8 mouse cellular contexts compared by ENCODE assay signal in the genomic region with DNA sequence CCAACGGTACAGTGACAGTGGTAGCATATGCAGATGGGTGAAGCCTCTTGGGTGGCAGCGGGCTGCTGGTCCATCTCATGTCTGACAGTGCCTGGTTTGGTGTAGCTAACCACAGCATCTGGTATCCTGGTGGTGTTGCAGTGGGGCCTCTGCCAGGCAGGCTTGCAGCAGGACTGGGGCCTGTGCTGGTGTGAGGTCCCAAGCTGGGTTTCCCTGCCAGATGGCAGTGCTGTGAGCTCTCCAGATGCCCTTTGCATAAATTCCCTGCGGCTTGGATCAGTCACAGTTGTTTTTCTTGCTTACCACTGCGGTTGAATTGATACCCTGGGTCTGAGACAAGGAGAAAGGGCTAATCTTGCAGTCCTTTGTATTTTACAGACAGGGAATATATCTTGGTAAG.
DNase-seq lines count a peak whose midpoint lies in the region; ATAC-seq and TF ChIP-seq lines count a peak whose summit lies in the region.

No protein-coding gene starts in this region.

- H3K9me3 ChIP-seq in CH12.LX (replicated peaks; ENCODE audit: low read length) = no peaks in the 10 kb centered on the region
- no peaks in the 10 kb centered on the region for H3K9me3 ChIP-seq in forebrain, embryonic 12.5 days
- H3K9me3 ChIP-seq in limb, embryonic 12.5 days = no peaks in the 10 kb centered on the region
- H3K9me3 ChIP-seq in stomach, postnatal 0 days (ENCODE audit: control insufficient read depth, low read length) = no peaks in the 10 kb centered on the region

- TF ChIP-seq RAD21 in CH12.LX (IDR thresholded peaks at IDR 0.05; ENCODE audit: low read depth, low read length) = no peak

- peak; percentile 86 for ATAC-seq in forebrain, embryonic 12.5 days (ENCODE audit: low FRiP score)
- peak; percentile 72; the same call in 1 of the 2 replicates for ATAC-seq in limb, embryonic 12.5 days (ENCODE audit: insufficient number of reproducible peaks, insufficient read depth, low FRiP score, low TSS enrichment, low read depth)
- ATAC-seq in stomach, postnatal 0 days (ENCODE audit: low FRiP score, low TSS enrichment) = no peak

- H3K4me2 ChIP-seq in CH12.LX (ENCODE audit: insufficient read depth, low read depth, poor library complexity, severe bottlenecking) = no peak overlapping the region
- H3K4me2 ChIP-seq in forebrain, embryonic 12.5 days = no peak overlapping the region
- H3K4me2 ChIP-seq in limb, embryonic 12.5 days = no peak overlapping the region
- H3K4me2 ChIP-seq in stomach, postnatal 0 days (replicated peaks; ENCODE audit: low read depth) = no peak overlapping the region

- H3K36me3 ChIP-seq in CH12.LX (replicated peaks in 1 of 2; ENCODE audit: control insufficient read depth in 1 of 2, insufficient read depth in 1 of 2, low read length in 1 of 2) = no peaks in the 10 kb centered on the region
- no peaks in the 10 kb centered on the region for H3K36me3 ChIP-seq in forebrain, embryonic 12.5 days (replicated peaks)
- H3K36me3 ChIP-seq in limb, embryonic 12.5 days = no peaks in the 10 kb centered on the region
- no peaks in the 10 kb centered on the region for H3K36me3 ChIP-seq in stomach, postnatal 0 days (ENCODE audit: control insufficient read depth, insufficient read depth, low read length)

- no peaks in the 10 kb centered on the region for H3K79me2 ChIP-seq in CH12.LX (replicated peaks; ENCODE audit: control insufficient read depth, extremely low read depth, insufficient read depth, poor library complexity, severe bottlenecking)

- H3K4me3 ChIP-seq in CH12.LX (replicated peaks in 1 of 3; ENCODE audit: low read depth in 2 of 3, low read length in 2 of 3, poor library complexity in 1 of 3) = no peak overlapping the region
- no peak overlapping the region for H3K4me3 ChIP-seq in forebrain, embryonic 12.5 days (replicated peaks)
- H3K4me3 ChIP-seq in limb, embryonic 12.5 days (replicated peaks) = no peak overlapping the region
- H3K4me3 ChIP-seq in stomach, postnatal 0 days (ENCODE audit: low read depth, low read length) = no peak overlapping the region

- H3K4me1 ChIP-seq in CH12.LX (ENCODE audit: control insufficient read depth in 1 of 2, insufficient read depth in 2 of 2) = peaks cover 3 to 23% of the 10 kb centered on the region in 2 experiments
- H3K4me1 ChIP-seq in forebrain, embryonic 12.5 days = peaks cover 10% of the 10 kb centered on the region
- peaks cover 15% of the 10 kb centered on the region for H3K4me1 ChIP-seq in limb, embryonic 12.5 days (replicated peaks)
- H3K4me1 ChIP-seq in stomach, postnatal 0 days (replicated peaks; ENCODE audit: control insufficient read depth, insufficient read depth) = no peaks in the 10 kb centered on the region

- TF ChIP-seq POLR2A in CH12.LX (IDR thresholded peaks at IDR 0.05; ENCODE audit: low read depth, low read length) = no peak

- in situ Hi-C loops in CH12.LX (cut with MboI; ENCODE audit: low pct_ligation_motif_present, low pct_unique_long_range_greater_than_20kb, low sequenced_read_pairs) = loop anchor here (10.0 kb wide), 1 partner anchor 218 kb away; no protein-coding TSS in a partner anchor

- H3K9ac ChIP-seq in CH12.LX (ENCODE audit: insufficient read depth, low read depth) = no peak overlapping the region
- H3K9ac ChIP-seq in forebrain, embryonic 12.5 days = no peak overlapping the region
- H3K9ac ChIP-seq in limb, embryonic 12.5 days (replicated peaks) = no peak overlapping the region
- no peak overlapping the region for H3K9ac ChIP-seq in stomach, postnatal 0 days (ENCODE audit: low read length)

- H3K27me3 ChIP-seq in CH12.LX (replicated peaks) = no peaks in the 10 kb centered on the region
- H3K27me3 ChIP-seq in forebrain, embryonic 12.5 days = no peaks in the 10 kb centered on the region
- no peaks in the 10 kb centered on the region for H3K27me3 ChIP-seq in limb, embryonic 12.5 days
- no peaks in the 10 kb centered on the region for H3K27me3 ChIP-seq in stomach, postnatal 0 days (ENCODE audit: control insufficient read depth, insufficient read depth, low read length)

- 49% methylated on average over 4 of the region's 4 CpGs for WGBS in forebrain, embryonic 12.5 days
- WGBS in limb, embryonic 12.5 days = 28% methylated on average over 4 of the region's 4 CpGs
- 50% methylated on average over 4 of the region's 4 CpGs for WGBS in stomach, postnatal 0 days

- H3K27ac ChIP-seq in CH12.LX (ENCODE audit: insufficient read depth, low read depth) = no peak overlapping the region
- H3K27ac ChIP-seq in forebrain, embryonic 12.5 days = peak overlapping the region; percentile 75
- H3K27ac ChIP-seq in limb, embryonic 12.5 days = peak overlapping the region; percentile 73
- no peak overlapping the region; the same call in 1 of the 2 replicates for H3K27ac ChIP-seq in stomach, postnatal 0 days (replicated peaks)

- no peak for TF ChIP-seq CTCF in CH12.LX (conservative IDR thresholded peaks at IDR 0.05 in 1 of 2, IDR thresholded peaks at IDR 0.05 in 1 of 2; ENCODE audit: low read depth in 2 of 2, low read length in 2 of 2)
- TF ChIP-seq CTCF in stomach, postnatal 0 days (IDR thresholded peaks at IDR 0.05; ENCODE audit: low read depth) = no peak

- dilution Hi-C loops in CH12.LX (cut with MboI; ENCODE audit: extremely low pct_ligation_motif_present, extremely low pct_unique_long_range_greater_than_20kb, low sequenced_read_pairs) = no loop called here

- peak; percentile 61 to 81 for DNase-seq in cerebellum, postnatal 10 days
- no peak for DNase-seq in cerebellum, postnatal 36 days
- DNase-seq in CH12.LX (ENCODE audit: extremely low read depth) = peak; percentile 51
- peak; percentile 20 for DNase-seq in stomach, postnatal 0 days (ENCODE audit: low spot score)
- DNase-seq in left cerebral cortex, adult 18-20 months (ENCODE audit: low spot score in 2 of 2) = no peak
- DNase-seq in spleen, postnatal 4 days (ENCODE audit: low spot score in 2 of 2) = no peak

- TF ChIP-seq EP300 in CH12.LX (IDR thresholded peaks at IDR 0.05; ENCODE audit: low read length) = no peak
- TF ChIP-seq EP300 in stomach, postnatal 0 days (optimal IDR thresholded peaks at IDR 0.05) = no peak

TF ChIP-seq in CH12.LX, 34 proteins besides CTCF, POLR2A, EP300 and RAD21:
- TF ChIP-seq TCF12 (IDR thresholded peaks at IDR 0.05; ENCODE audit: low read depth, low read length) (no peak), CHD2 (IDR thresholded peaks at IDR 0.05; ENCODE audit: low read length) (no peak), TBP (conservative IDR thresholded peaks at IDR 0.05; ENCODE audit: low read depth, low read length) (no peak), ZMIZ1 (IDR thresholded peaks at IDR 0.05; ENCODE audit: low read depth, low read length) (no peak), NELFE (IDR thresholded peaks at IDR 0.05; ENCODE audit: low read depth, low read length) (no peak), SMC3 (IDR thresholded peaks at IDR 0.05; ENCODE audit: low read depth, low read length) (no peak), JUN (IDR thresholded peaks at IDR 0.05; ENCODE audit: insufficient read depth, low read depth, low read length) (no peak), USF2 (conservative IDR thresholded peaks at IDR 0.05; ENCODE audit: low read depth, low read length) (no peak), ZNF384 (IDR thresholded peaks at IDR 0.05; ENCODE audit: low read depth, low read length) (no peak), PAX5 (IDR thresholded peaks at IDR 0.05; ENCODE audit: low read length) (no peak), ETS1 (conservative IDR thresholded peaks at IDR 0.05; ENCODE audit: low read depth, low read length) (no peak)
TF ChIP-seq in CH12.LX: peak in this region for 0.

Comparison
In these comparisons a context has a peak if more than half of its experiments do, and no peak if none do; other contexts are left out.
1. DNase-seq: peak in cerebellum, postnatal 10 days (2 of 2), CH12.LX (single experiment) and stomach, postnatal 0 days (single experiment); none in cerebellum, postnatal 36 days (0 of 2), left cerebral cortex, adult 18-20 months (0 of 2) and spleen, postnatal 4 days (0 of 2).
2. H3K27ac ChIP-seq: peak in forebrain, embryonic 12.5 days (single experiment) and limb, embryonic 12.5 days (single experiment); none in CH12.LX (single experiment) and stomach, postnatal 0 days (single experiment).